Mouse (Mus musculus) testis, adult 2 months (tissue): ENCODE measurements around the gene Iapp.

Source experiments
- CTCF ChIP-seq: fragments of 200-500 bp; IDR thresholded peaks from 2 replicates; pipeline ENCODE4 v1.5.1; 2012; ENCODE audit warnings: low read depth, mild to moderate bottlenecking, inconsistent platforms, low read length, moderate library complexity; ENCODE audit not compliant: control insufficient read depth, insufficient read depth, insufficient replicate concordance
- POLR2A ChIP-seq: fragments of 200-500 bp; IDR thresholded peaks from 2 replicates; pipeline ENCODE4 v1.6.1; 2012; ENCODE audit warnings: low read depth, mild to moderate bottlenecking, inconsistent platforms, low read length, moderate library complexity; ENCODE audit not compliant: control insufficient read depth

- TF ChIP-seq CTCF (no peak), POLR2A (no peak)
Measured at GRCm38 (mm10) chr6:142346181-142347110, 48.2 kb downstream of the Iapp start.
